Mouse (Mus musculus) inflammation-experienced regulatory T-cells, adult 6 months (primary cell): Measurements from ENCODE around the gene Rtn4ip1. TPM values are rescaled to one million over a fixed set of nuclear protein-coding genes. Genes with fewer than 3 reads are reported as not detected.

Source experiments
- ATAC-seq: one replicate; pipeline ENCODE4 v1.8.0; 2017
- polyA plus RNA-seq, 3 experiments: library from polyadenylated mRNA; unstranded; fragments of 100-300 nt; shearing (Covaris generic); gene quantifications; one replicate each; pipeline ENCODE4 v1.2.1; 2017

Rtn4ip1 gene
- polyA plus RNA-seq, 3 experiments from 2014 or later = 11.9 to 14.4 (median 12.2) TPM

GRCm38 (mm10) chr10:44003551-44004151 is 102.0 kb downstream of the Rtn4ip1 start:
- ATAC-seq = peak; percentile 77

GRCm38 (mm10) chr10:44004221-44004751 is 102.7 kb downstream of the Rtn4ip1 start:
- peak; percentile 0 for ATAC-seq

- ATAC-seq = no peak
These were observed 104.4 kb downstream of the Rtn4ip1 start for GRCm38 (mm10) chr10:44005677-44006641.

Other genes with a start within 250 kb of the Rtn4ip1 start
- gene Qrsl1, start 62 bp upstream of the Rtn4ip1 start, polyA plus RNA-seq = 10 to 100 TPM; 20.8 to 24.3 (median 22.8) TPM
- 10 to 100 TPM; 11.4 to 37.7 (median 19.3) TPM for gene Crybg1, start 247.0 kb downstream of the Rtn4ip1 start, polyA plus RNA-seq